Mouse (Mus musculus) B cell, adult 2 months (primary cell): Measurements from ENCODE around the gene Prelid3b.

ENCODE experiments used
- DNase-seq, 2 experiments: peaks; one replicate each; pipeline ENCODE4 v3.0.0; 2022

The Prelid3b gene

DNA sequence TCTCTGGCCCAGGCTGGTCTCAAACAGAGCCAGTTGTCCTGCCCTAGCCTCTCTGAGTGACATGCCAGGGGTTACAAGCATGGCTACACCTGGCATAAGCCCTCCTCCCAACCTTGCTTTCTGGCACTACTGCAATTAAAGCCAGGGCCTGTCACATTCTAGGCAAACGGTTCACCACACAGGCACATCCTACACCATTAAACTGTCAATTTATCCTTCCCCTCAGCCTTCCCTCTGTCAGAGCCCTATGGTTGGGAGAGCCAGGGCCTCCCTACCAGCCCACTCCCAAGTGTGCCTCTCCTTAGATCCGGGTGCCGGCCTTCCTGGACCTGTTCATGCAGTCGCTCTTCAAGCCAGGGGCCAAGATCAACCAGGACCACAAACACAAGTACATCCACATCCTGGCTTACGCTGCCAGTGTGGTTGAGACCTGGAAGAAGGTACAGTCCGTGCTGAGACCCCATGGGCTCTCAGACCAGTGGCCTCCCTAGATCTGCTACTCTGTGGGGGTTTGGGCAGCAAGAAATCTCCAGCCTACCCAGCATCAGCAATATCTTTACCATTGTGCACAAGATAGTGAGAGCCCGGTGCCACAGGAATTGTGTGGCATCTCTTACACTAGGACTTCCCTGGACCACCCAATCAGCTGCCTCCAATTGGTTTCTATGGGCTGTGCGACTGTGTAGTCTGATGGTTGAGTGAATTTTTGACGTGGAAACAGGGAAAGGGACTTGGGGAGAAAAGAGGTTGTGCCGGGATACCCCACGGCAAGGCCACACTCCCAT, 48.4 kb downstream of the Prelid3b start:
- no peak for DNase-seq

GRCm38 (mm10) chr2:174421107-174421506, 51.8 kb downstream of the Prelid3b start:
- DNase-seq = no peak

DNA sequence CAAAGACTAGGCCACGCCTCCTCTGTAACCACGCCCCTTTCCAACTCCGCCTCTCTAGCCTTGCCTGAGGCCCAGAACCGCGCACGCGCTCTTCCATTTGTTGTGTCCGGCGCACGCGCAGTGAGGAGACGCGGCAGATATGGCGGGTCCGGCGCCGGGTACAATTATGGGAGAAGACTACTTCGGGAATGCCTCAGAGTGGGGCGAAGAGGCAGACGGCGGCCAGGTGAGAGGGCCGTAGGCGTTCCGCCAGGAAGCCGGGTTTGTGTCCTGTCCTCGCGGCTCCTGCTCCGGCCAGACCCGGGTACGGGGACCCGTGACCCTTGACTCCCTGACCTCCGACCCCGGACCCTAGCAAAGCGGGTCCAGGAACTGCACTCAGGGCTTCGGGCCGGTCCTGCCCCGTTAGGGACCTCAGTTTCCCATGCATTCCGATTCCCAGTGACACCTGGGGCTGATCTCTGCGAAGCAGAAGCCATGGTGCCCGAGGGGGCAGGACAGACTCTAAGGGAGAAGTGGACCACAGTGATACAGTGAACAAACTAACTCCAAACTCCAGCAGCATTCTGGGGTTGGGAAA, 57.1 kb downstream of the Prelid3b start, which contains the start of gene Nelfcd:
Gene Nelfcd, plus strand, starts transcription at position 74 of the 580 bp plus-strand sequence.
- peak; percentile 96 to 97 for DNase-seq
